Mouse (Mus musculus): ENCODE measurements at regions not wholly inside any gene's neighbourhood (a gene's known extent, or its start where the extent isn't known, plus 50 kb on each side); places are given as distances from the start of the nearest gene placed in this dataset.
"Not testable (repeated sequence)": the region's sequence is repeated elsewhere in the genome, so short reads cannot be mapped to it uniquely, and the experiment has no call there.

DNA sequence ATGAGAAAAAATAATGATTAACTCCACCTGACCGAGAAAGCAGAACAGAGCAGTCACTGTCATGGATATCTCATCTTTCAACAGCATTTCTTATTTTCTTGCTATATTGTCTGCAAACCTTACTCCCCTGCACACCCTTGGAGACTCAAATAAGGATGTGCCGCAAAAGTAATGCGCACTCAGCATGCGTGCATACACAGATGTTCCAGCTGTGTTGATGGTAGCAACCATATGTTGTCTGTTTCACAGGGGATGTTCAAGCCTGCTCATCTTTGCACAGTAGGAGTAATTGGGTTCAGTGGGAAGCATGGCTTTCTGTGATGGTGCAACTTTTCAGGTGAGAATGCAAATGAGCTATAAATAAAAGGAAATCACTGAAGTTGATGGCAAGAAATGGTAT lies 1182.9 kb upstream of the Manea start:
- no peak for DNase-seq (ENCODE audit: low spot score in 2 of 2)

DNA sequence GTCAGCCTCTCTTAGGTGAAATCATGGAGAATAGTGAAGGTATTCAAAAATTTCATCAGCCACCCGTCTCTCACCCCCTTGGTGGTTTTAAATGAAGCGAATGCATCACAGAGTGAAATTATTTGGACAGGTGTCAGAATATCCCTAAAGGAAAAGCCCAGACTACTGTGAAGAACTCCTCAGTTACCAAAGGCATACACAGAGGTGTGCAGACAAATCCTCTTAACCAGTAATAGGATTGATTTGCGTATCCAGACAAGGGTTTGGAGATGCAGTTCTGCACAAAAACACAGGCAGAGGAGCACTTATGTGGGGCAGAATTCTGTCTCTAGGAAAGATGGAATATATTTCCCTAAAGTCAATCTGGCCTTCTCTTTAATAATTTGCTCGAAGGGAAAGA lies 1173.6 kb upstream of the Manea start:
- DNase-seq (ENCODE audit: low spot score in 2 of 2), result no peak

DNA sequence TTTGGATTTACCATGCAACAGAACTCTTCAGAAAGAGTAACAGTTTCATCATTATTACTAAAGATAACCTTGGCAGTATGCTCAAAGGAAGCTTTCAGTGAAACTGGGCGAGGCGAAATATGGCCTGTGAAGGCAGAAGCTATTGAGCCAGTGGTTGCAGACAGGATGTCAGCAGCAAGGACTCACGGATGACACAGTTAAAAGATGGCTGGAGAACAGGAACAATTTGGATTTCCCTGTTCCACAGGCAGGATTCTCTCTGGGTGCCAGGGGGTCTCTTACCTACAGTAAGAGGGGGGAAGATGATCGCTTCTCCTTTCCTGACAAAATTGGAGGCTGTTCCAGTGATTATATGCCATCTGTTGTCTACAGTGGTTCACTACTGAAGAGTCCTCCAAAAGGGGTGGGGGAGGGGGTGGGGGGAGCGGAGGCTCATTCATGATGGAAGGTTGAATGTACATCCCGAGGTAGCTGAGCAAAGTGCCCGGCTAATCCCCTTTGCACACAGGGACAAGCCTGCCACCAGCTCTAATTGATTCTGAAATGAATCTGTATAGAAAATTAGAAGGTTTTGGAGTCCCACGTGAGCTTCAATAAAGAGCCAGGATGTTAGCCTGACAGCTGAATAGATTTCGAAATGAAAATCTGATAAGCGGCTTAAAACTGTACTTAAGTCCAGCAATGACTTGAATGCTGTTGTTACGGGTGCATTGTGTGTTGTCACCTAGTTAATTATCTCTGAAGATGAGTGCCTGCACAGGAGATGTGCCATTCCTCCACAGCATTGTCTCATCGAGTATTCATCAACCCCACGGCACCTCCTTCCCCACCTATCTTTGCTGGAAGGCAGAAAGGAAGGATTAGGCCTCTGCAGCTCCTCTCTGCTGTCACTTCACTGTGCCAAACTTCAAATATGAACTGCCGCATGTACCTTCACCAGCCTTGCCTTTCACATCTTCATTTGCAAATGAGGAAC lies 1158.4 kb upstream of the Manea start:
- peak in 1 of 2 experiments; percentile 8 for DNase-seq (ENCODE audit: low spot score in 2 of 2)

DNA sequence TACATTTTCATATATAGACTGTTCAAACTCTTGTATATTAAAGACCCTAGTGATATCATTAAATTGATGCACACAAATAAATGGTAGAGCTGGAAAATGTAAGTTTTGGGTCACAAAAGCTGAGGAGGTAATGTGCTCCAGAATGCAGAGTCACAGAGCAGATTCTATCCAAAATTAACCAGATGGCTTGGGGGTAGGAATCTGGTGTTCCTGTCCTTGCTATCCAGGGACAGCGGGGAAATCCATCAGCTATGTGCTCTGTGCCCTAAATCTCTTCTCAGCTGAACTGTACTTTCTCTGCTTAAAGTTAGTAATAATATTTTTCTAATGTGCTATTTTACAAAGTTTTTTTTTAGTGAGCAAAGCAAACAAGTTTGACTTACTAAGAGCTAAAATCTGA lies 1151.2 kb upstream of the Manea start:
- DNase-seq (ENCODE audit: low spot score in 2 of 2), result no peak

DNA sequence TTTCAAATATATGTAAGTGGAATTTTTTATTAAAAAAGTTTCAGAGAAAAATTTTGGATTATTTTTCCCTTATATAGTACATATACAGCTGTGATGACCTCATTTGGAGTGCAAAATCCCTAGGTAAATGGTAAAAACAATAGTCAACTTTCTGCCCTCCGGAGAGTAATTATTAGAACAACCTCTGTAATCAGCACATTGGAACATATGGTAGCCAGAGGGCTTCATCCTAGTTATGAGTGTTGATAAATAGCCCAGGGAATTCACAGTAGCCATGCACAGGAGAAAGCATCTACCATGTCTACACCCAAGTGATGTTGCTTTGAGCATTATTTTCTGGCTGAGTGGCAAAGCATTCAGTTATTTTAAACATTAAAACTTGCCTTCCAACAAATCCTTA lies 1150.6 kb upstream of the Manea start:
- DNase-seq (ENCODE audit: low spot score in 2 of 2), result no peak

DNA sequence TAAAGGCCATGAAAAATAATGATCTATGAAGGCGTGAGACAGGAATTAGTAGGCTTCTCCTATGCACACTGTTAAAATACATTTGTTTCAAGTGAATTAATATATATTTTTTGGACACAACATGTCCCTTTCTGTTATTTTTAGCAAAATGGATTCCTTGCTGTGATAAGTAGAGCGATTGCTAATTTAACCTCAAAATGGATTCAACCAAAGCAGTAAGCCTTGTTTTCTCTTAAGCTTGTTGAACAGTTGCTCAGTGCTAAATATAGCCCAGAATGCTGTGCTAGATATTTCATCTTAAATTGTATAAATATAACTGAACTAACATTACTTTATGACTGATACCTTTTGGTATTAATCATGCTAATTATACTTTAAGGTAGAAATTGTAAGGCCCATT lies 1144.6 kb upstream of the Manea start:
- no peak for DNase-seq (ENCODE audit: low spot score in 2 of 2)

DNA sequence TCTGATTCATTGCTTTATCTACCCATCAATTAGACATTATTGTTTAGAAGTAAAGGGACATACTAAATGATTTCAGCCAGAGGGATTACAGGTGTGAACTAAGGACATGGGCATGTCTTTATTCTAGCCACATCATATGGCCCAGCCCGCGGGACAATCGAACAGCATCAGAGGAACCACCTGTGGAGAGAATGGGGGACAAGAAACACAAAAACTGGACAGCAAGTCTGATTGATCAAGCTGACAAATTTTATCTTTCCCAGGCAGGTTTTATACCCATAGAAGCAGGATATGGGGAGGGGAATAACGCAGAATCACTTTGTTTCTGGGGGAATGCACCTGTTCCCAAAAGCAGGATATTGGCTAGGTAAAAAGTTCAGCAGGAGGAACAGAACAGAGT lies 1103.2 kb upstream of the Manea start:
- no peak for DNase-seq (ENCODE audit: low spot score in 2 of 2)

DNA sequence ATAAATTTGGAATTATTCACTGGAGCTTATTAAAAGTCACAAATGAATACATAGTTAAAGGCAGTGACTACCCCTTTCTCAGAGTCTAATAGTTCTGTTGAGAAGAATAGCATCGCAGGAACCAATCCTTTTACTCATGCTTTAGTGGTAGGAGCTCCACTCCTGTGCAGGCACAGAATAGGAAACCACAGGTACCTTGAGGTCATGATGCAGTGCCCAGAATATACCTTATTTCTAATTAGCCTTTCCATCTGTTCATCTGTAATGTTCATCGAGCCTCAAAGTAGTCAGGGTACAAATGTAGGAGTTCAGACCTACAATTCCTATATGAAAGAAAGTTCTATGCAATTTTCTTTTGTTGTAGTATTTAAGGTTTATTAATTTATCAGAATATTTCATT lies 1099.6 kb upstream of the Manea start:
- no peak for DNase-seq (ENCODE audit: low spot score in 2 of 2)

DNA sequence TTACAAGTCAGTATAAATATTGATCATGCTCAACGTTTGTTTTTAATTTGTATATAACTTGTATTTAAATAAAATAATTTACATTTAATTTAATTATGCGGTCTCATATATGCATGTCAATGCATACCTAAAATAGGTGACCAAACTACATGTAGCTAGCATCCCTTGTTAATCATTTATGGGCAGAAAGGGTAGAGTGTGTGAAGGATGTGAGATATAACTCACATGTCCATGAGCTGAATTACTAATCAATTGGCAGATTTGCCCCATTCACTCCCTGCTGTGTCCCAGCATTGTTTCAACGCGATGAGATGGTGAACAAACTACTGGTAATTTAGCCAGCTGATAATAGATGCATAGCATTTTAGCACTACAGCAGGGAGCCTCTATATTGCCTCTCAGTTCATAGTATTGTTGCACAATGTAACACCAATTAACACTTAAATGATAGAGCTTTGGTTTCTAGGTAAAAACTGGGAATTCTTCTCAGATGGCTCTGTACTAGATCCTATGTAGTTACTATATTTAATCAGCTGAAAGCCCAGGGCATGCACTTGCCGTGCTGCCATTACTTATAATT lies 1082.6 kb upstream of the Manea start:
- no peak for DNase-seq (ENCODE audit: low spot score in 2 of 2)

DNA sequence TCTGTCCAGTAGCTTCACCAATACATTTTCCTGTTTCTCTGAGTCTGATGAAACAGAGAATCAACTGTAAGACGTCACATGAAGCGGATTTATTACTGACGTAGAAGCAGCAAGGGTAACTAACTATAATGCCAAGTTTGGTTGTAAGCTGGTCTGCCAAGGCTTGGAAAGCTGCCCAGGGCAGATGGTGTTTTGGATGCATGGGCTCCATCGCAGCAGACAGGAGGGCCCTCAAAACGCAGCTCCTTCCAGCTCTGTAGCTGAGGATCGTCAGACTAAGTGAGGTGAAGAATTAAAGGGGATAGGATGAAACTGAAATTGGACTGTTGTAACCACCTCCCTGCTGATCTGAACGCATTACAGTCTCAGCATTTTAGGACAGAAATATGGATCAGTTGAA lies 1079.2 kb upstream of the Manea start:
- DNase-seq (ENCODE audit: low spot score in 2 of 2), result peak; percentile 36 to 89

DNA sequence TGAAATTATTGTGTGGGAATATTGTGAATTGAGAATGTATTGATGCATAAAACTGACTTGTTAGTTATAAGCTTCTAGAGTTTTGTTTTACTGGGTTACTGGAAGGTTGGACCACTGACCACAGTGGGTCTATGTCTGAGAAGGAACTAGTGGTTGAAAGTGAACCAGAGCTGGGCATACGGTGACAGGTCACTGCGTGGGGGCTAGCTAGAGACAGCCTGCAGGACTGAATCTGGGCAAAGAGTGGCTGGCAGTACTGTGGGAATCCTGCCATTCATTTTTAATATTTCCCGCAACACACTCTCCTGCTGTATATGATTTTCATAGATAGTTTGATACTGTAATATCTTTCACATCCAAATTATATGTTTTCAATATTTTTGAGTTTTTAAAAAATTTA lies 1077.2 kb upstream of the Manea start:
- DNase-seq (ENCODE audit: low spot score in 2 of 2), result no peak

DNA sequence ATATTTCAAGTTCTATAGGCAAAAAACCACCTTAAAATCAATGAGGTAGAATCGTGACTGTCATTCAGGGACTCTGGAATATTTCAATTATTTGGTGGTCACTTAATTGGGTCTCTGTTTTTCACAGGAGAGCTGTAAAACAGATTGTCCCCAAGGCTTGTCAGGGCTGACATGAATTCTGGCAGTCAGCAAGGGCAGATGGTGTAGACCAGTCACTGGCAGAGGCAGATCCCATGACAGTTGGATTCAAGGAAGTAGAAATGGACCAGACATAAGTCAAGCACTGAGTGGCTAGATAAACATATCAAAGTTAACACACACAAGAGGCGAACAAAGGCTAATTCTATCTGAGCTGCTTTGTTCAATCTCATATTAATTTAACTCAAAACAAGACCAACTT lies 1071.8 kb upstream of the Manea start:
- peak in 1 of 2 experiments; percentile 32 for DNase-seq (ENCODE audit: low spot score in 2 of 2)

DNA sequence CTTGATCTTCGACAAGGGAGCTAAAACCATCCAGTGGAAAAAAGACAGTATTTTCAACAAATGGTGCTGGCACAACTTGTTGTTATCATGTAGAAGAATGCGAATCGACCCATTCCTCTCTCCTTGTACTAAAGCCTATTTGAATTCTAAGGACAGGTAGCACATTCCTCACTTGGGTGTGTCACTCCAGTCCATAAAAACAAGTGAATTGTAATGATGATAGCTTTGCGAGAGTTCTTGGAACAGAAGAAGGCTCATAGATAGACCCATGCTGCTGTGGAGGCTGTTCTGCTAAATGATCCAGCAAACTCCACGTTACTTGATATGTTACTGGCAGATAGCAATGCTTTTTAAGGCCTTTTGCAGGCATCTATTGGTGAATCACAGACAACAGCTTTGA lies 1038.2 kb upstream of the Manea start:
- DNase-seq (ENCODE audit: low spot score in 2 of 2), result not testable (repeated sequence)

DNA sequence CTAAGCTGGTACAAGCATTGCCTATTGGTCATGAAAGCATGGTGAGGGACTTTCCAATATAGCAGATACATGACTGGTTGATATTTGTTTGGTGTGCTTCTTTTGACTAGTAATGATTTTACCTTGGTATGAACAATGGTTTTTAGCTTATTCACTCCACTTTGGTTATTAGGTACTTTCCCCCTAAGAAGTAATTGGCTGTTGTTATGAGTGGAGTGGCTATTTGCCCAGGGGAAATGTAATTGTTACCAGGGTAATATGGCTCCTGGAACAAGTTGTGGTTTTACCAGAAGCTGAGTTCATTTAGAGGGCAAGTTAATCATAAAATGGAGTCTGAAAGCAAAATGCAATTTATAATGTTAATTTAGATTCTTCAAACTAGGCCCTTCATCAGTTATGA lies 1000.2 kb upstream of the Manea start:
- no peak for DNase-seq (ENCODE audit: low spot score in 2 of 2)

DNA sequence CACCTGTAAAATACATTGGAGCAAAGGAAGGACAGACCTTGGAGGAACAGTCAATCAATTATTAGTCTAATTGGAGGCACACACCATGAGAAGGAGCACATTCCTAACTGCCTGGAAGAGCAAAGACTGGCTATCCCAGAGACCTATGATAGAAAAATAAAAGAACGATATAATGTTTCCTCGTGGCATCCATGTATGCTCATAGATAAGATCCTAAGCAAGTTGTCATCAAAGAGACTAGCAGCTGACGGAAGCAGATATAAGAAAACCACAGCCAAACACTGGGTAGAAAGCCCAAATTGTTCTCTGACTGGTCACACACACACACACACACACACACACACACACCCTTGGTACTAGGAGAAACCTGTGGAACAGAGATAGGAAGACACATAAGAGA lies 986.6 kb upstream of the Manea start:
- DNase-seq (ENCODE audit: low spot score in 2 of 2), result no peak
